Mouse (Mus musculus): ENCODE results near the gene Rims3.

DNA sequence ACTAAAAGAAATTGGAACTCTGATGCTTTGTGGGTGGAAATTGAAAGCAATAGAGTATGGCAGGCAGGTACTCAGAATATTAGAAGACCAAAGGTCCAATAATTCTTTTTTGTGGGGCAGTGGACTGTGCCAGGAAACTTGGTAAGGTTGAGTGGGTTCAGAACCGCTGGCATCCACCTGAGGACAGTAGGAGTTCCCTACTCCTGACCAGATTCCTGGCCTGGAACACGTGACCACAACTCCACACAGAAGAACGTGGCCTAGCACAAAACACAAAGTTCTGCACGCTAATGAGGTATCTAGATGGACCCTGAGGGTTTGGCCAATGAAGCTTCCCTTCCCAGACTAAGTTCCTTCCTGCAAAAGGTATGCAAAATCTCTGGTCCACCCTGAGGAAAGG lies 58.2 kb downstream of the Rims3 start:
- TF ChIP-seq CTCF (IDR thresholded peaks at IDR 0.05; ENCODE audit: low read depth, low read length): no peak
- no peak for TF ChIP-seq GATA1 (IDR thresholded peaks at IDR 0.05; ENCODE audit: borderline replicate concordance, low read length)
